Mouse (Mus musculus): ENCODE data around the gene Sgce. TPM values are rescaled to one million over a fixed set of nuclear protein-coding genes. Genes with fewer than 3 reads are reported as not detected.

Gene Sgce
- polyA plus RNA-seq, 1 experiment from 2014 or later = 59.3 TPM

DNA sequence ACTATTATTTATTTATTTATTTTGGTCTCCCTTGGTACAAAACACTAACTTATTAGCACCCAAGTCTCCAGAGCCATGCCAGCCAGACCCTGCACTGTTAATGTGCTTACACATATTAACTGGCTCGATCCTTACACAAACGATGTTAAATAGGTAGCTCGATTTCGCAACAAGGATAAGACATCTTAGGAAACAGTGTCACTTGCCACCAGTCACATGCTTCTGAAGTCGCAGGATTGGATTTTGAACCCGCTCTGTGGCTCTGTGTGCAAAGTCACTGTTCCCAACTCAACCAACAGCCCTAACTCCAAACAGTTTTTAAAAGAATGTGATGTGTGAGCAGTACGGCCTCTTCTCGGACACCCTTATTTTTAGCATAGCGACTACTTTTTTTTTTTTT is 10.6 kb downstream of the Sgce start:
- Histone ChIP-seq H3K36me3 (ENCODE audit: control insufficient read depth, insufficient read depth, low read length) (no peaks in the 10 kb centered on the region), H3K9ac (ENCODE audit: low read length) (no peak overlapping the region), H3K4me1 (replicated peaks; ENCODE audit: control insufficient read depth, insufficient read depth, low read length) (peaks cover 24% of the 10 kb centered on the region; the same call in 1 of the 2 replicates), H3K4me3 (ENCODE audit: low read depth, low read length) (no peak overlapping the region), H3K4me2 (ENCODE audit: low read depth, low read length, severe bottlenecking) (no peak overlapping the region), H3K9me3 (ENCODE audit: control insufficient read depth, low read length) (no peaks in the 10 kb centered on the region), H3K27ac (ENCODE audit: low read depth, low read length) (no peak overlapping the region), H3K27me3 (ENCODE audit: control insufficient read depth, insufficient read depth, low read length) (no peaks in the 10 kb centered on the region)
- WGBS = 84% methylated on average over 9 of the region's 9 CpGs
- DNase-seq (ENCODE audit: low spot score) = no peak
- no peak for ATAC-seq (replicated peaks; ENCODE audit: low FRiP score)

DNA sequence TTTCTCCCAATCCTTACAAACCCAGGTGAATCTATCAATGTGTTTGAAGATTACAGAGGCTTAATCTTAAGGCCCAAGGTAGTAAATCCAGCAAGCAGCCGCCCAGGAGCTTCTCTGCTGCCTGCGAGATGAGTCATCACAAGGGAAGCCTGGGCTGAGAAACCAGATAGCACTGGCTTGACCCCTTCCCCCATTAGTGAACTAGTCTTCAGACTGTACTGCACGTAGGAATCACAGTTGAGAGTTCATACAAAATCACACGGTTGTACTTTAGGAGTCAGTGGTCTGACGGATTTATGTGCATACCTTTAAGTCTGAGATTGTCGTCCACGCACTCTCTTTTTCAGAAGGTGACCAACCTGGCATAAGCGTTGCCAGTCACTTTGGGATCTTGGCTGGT is 13.8 kb downstream of the Sgce start:
- Histone ChIP-seq H3K4me2 (ENCODE audit: low read depth, low read length, severe bottlenecking) (no peak overlapping the region), H3K36me3 (ENCODE audit: control insufficient read depth, insufficient read depth, low read length) (no peaks in the 10 kb centered on the region), H3K4me1 (replicated peaks; ENCODE audit: control insufficient read depth, insufficient read depth, low read length) (peaks cover 11% of the 10 kb centered on the region; the same call in 1 of the 2 replicates), H3K4me3 (ENCODE audit: low read depth, low read length) (no peak overlapping the region), H3K9ac (ENCODE audit: low read length) (no peak overlapping the region), H3K9me3 (ENCODE audit: control insufficient read depth, low read length) (no peaks in the 10 kb centered on the region), H3K27me3 (ENCODE audit: control insufficient read depth, insufficient read depth, low read length) (no peaks in the 10 kb centered on the region), H3K27ac (ENCODE audit: low read depth, low read length) (no peak overlapping the region)
- no peak for ATAC-seq (replicated peaks; ENCODE audit: low FRiP score)
- 79% methylated on average over 8 of the region's 8 CpGs for WGBS
- DNase-seq (ENCODE audit: low spot score) = no peak

DNA sequence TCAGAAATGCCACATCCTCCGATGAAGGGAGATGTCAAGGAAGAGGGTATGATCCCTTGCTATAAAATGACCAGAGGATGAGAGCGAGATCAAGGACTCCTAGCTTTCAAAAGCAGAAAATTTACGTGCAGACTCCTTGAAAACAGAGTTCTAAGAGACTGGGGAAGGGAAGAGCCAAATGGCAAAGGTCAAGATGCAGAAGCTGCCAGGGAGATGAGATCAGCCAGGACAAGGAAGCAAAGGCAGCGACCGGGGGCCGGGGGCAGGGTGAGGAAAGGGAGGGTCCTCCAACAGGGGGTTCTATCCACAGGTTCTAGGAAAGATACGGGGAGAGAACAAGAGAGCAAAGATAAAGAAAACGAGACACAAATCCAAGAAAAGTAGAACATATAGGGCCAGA is 15.3 kb downstream of the Sgce start:
- no peaks in the 10 kb centered on the region for H3K36me3 ChIP-seq (ENCODE audit: control insufficient read depth, insufficient read depth, low read length)
- no peak overlapping the region for H3K9ac ChIP-seq (ENCODE audit: low read length)
- H3K27me3 ChIP-seq (ENCODE audit: control insufficient read depth, insufficient read depth, low read length) = no peaks in the 10 kb centered on the region
- 0 out of 2 replicates have a peak, but pooled peaks cover 2% of the 10 kb centered on the region for H3K4me1 ChIP-seq (replicated peaks; ENCODE audit: control insufficient read depth, insufficient read depth, low read length)
- DNase-seq (ENCODE audit: low spot score) (no peak), ATAC-seq (replicated peaks; ENCODE audit: low FRiP score) (no peak)
- 70% methylated on average over 8 of the region's 8 CpGs for WGBS
- H3K4me2 ChIP-seq (ENCODE audit: low read depth, low read length, severe bottlenecking) = no peak overlapping the region
- no peaks in the 10 kb centered on the region for H3K9me3 ChIP-seq (ENCODE audit: control insufficient read depth, low read length)
- no peak overlapping the region for H3K27ac ChIP-seq (ENCODE audit: low read depth, low read length)
- no peak overlapping the region for H3K4me3 ChIP-seq (ENCODE audit: low read depth, low read length)

DNA sequence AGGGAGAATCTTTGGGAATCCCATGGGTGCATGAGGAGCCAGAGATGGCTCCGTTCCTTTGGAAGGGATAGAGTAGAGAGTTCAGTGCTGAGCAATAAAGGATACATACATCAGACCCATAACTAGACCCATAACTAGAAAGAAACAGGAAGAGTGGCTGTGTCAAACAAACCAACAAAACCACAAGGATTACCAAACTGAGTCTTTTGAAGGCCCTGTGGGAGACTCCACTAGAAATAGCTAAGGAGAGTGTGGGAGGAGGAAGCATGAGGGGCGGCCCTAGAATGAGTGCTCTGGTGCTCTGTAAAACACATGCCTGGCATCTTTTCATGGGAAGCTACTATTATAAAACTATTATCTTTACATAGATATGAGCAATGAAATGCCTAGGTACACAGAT is 18.7 kb downstream of the Sgce start:
- H3K9ac ChIP-seq (ENCODE audit: low read length) = no peak overlapping the region
- ATAC-seq (replicated peaks; ENCODE audit: low FRiP score) (no peak), DNase-seq (ENCODE audit: low spot score) (no peak)
- H3K4me3 ChIP-seq (ENCODE audit: low read depth, low read length) = no peak overlapping the region
- H3K27me3 ChIP-seq (ENCODE audit: control insufficient read depth, insufficient read depth, low read length) = no peaks in the 10 kb centered on the region
- H3K4me2 ChIP-seq (ENCODE audit: low read depth, low read length, severe bottlenecking) = no peak overlapping the region
- no peaks in the 10 kb centered on the region for H3K9me3 ChIP-seq (ENCODE audit: control insufficient read depth, low read length)
- H3K4me1 ChIP-seq (replicated peaks; ENCODE audit: control insufficient read depth, insufficient read depth, low read length) = 0 out of 2 replicates have a peak, but pooled peaks cover 2% of the 10 kb centered on the region
- H3K36me3 ChIP-seq (ENCODE audit: control insufficient read depth, insufficient read depth, low read length) = no peaks in the 10 kb centered on the region
- WGBS = 93% methylated on average over 2 of the region's 2 CpGs
- no peak overlapping the region for H3K27ac ChIP-seq (ENCODE audit: low read depth, low read length)

DNA sequence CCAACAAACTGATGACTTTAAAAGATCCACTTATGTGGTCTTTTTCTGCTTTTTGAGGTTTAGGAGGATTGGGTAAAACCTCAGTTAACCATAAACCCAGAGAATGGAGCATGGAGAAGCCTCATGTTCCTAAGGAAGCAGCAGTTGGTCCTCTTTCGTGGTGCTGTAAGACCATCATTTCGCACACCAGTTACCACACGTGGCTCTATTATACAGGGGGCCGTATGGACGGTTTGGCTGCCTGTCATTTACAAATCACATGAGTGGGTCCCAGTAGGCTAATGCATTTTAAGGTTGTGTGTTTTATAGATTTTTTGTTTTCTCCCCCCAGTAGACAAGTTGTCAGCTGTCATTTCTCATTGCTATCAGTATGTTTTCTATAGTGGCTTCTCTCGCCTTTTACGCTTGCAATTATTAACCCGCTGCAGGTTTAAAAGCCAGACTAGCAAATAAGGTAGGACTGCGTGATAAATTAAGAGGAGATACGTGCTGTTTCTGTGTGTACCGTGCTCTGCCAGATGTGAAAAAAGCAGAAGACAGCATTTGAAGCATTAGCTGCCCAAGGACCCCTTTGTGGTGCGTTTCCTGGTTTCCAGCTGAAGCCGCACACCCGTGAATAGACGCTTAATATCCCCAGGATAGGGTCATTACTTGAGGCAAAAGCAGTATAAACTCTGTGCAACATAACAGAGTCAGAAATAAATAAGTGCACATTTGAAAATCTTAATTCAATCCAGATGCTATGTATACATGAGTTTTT is 22.8 kb downstream of the Sgce start:
- H3K4me1 ChIP-seq (replicated peaks; ENCODE audit: control insufficient read depth, insufficient read depth, low read length) = no peaks in the 10 kb centered on the region
- WGBS = 74% methylated on average over 15 of the region's 15 CpGs
- no peak for ATAC-seq (replicated peaks; ENCODE audit: low FRiP score)
- H3K9ac ChIP-seq (ENCODE audit: low read length) = no peak overlapping the region
- H3K36me3 ChIP-seq (ENCODE audit: control insufficient read depth, insufficient read depth, low read length) = no peaks in the 10 kb centered on the region
- H3K4me2 ChIP-seq (ENCODE audit: low read depth, low read length, severe bottlenecking) = no peak overlapping the region
- H3K27ac ChIP-seq (ENCODE audit: low read depth, low read length) = no peak overlapping the region
- DNase-seq (ENCODE audit: low spot score) = no peak
- H3K4me3 ChIP-seq (ENCODE audit: low read depth, low read length) = no peak overlapping the region
- no peaks in the 10 kb centered on the region for H3K27me3 ChIP-seq (ENCODE audit: control insufficient read depth, insufficient read depth, low read length)
- H3K9me3 ChIP-seq (ENCODE audit: control insufficient read depth, low read length) = no peaks in the 10 kb centered on the region

DNA sequence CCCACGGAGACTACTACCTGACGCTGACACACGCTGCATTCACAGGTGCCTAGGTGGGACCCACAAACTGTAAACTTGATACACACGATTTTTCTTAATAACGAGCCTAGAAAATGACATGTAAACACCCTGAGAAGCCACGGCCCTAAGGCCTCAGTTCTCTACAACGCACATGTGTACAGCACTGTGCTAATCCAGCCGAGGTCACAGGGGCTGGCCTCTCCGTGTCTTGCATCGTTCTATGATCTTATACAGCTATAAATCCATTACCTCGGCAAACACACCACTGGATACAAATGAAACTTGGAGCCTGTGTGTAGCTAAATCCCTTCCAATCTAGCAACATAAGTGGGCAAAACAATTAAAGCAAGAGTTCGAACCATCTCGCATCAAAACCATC is 24.3 kb downstream of the Sgce start:
- Histone ChIP-seq H3K36me3 (ENCODE audit: control insufficient read depth, insufficient read depth, low read length) (no peaks in the 10 kb centered on the region), H3K9ac (ENCODE audit: low read length) (no peak overlapping the region), H3K4me2 (ENCODE audit: low read depth, low read length, severe bottlenecking) (no peak overlapping the region), H3K4me3 (ENCODE audit: low read depth, low read length) (no peak overlapping the region), H3K27me3 (ENCODE audit: control insufficient read depth, insufficient read depth, low read length) (no peaks in the 10 kb centered on the region), H3K9me3 (ENCODE audit: control insufficient read depth, low read length) (no peaks in the 10 kb centered on the region), H3K27ac (ENCODE audit: low read depth, low read length) (no peak overlapping the region), H3K4me1 (replicated peaks; ENCODE audit: control insufficient read depth, insufficient read depth, low read length) (no peaks in the 10 kb centered on the region)
- no peak for ATAC-seq (replicated peaks; ENCODE audit: low FRiP score)
- 87% methylated on average over 13 of the region's 13 CpGs for WGBS
- DNase-seq (ENCODE audit: low spot score) = no peak

DNA sequence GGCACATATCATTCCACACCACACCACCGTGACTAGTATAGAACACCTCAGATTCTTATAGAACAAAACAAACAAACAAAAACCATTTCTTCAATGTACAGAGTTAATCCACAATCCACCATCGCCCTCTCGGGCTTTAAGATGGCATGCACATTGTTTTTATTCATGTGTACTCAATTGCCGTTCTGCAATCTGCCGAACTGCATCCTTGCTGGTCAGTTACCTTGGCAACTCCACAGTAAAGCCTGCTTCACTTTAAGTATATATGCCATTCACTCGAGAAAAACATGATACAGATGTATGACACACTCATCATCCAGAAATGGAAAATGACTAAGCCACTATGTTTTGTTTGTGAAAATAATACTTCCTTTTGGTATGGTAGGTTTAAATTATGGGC is 24.9 kb downstream of the Sgce start:
- Histone ChIP-seq H3K4me3 (ENCODE audit: low read depth, low read length) (no peak overlapping the region), H3K9me3 (ENCODE audit: control insufficient read depth, low read length) (no peaks in the 10 kb centered on the region), H3K9ac (ENCODE audit: low read length) (no peak overlapping the region), H3K27me3 (ENCODE audit: control insufficient read depth, insufficient read depth, low read length) (no peaks in the 10 kb centered on the region), H3K27ac (ENCODE audit: low read depth, low read length) (no peak overlapping the region), H3K36me3 (ENCODE audit: control insufficient read depth, insufficient read depth, low read length) (no peaks in the 10 kb centered on the region), H3K4me2 (ENCODE audit: low read depth, low read length, severe bottlenecking) (no peak overlapping the region), H3K4me1 (replicated peaks; ENCODE audit: control insufficient read depth, insufficient read depth, low read length) (no peaks in the 10 kb centered on the region)
- WGBS = 57% methylated on average over 6 of the region's 6 CpGs
- DNase-seq (ENCODE audit: low spot score) (no peak), ATAC-seq (replicated peaks; ENCODE audit: low FRiP score) (no peak)

DNA sequence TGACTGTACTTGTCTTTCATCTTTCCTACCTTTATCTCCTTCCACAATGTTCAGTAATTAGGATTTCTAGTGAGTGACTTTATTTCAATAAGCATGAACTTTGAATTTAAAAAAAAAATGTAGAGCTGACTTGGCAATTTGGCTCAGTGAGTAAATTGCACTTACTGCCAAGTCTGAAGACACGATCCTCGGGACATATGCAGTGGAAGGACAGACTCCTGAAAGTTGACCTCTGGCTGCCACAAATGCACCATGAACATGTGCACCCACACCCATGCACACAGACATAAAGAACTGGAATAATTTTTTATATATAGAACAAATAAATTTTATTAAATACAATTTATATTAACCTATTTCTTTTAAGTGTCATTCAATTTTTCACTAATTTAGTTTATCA is 29.7 kb downstream of the Sgce start:
- no peak for ATAC-seq (replicated peaks; ENCODE audit: low FRiP score)
- no peak overlapping the region for H3K27ac ChIP-seq (ENCODE audit: low read depth, low read length)
- DNase-seq (ENCODE audit: low spot score) = no peak
- H3K4me3 ChIP-seq (ENCODE audit: low read depth, low read length) = no peak overlapping the region
- no peaks in the 10 kb centered on the region for H3K36me3 ChIP-seq (ENCODE audit: control insufficient read depth, insufficient read depth, low read length)
- H3K9ac ChIP-seq (ENCODE audit: low read length) = no peak overlapping the region
- WGBS = 89% methylated on average over 2 of the region's 2 CpGs
- H3K9me3 ChIP-seq (ENCODE audit: control insufficient read depth, low read length) = no peaks in the 10 kb centered on the region
- no peak overlapping the region for H3K4me2 ChIP-seq (ENCODE audit: low read depth, low read length, severe bottlenecking)
- no peaks in the 10 kb centered on the region for H3K27me3 ChIP-seq (ENCODE audit: control insufficient read depth, insufficient read depth, low read length)
- no peaks in the 10 kb centered on the region for H3K4me1 ChIP-seq (replicated peaks; ENCODE audit: control insufficient read depth, insufficient read depth, low read length)

DNA sequence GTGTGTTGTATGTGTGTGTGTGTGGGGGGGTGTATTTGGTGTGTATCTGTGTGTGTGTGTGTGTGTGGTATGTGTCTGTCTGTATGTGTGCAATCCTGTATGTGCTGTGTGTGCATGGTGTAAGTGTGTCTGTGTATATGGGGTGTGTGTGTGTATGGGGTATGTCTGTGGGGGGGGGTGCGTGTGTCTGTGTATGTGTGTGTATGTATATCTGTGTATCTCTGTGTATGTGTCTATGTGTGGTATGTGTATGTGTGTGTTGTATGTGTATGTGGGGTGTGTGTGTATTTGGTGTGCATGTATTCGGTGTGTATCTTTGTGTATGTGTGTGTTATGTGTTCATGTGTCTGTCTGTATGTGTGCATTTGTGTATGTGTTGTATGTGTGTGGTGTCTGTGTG is 30.8 kb downstream of the Sgce start:
- Histone ChIP-seq H3K4me1 (replicated peaks; ENCODE audit: control insufficient read depth, insufficient read depth, low read length) (no peaks in the 10 kb centered on the region), H3K27ac (ENCODE audit: low read depth, low read length) (no peak overlapping the region), H3K27me3 (ENCODE audit: control insufficient read depth, insufficient read depth, low read length) (no peaks in the 10 kb centered on the region), H3K9ac (ENCODE audit: low read length) (no peak overlapping the region), H3K4me2 (ENCODE audit: low read depth, low read length, severe bottlenecking) (no peak overlapping the region), H3K36me3 (ENCODE audit: control insufficient read depth, insufficient read depth, low read length) (no peaks in the 10 kb centered on the region), H3K9me3 (ENCODE audit: control insufficient read depth, low read length) (no peaks in the 10 kb centered on the region), H3K4me3 (ENCODE audit: low read depth, low read length) (no peak overlapping the region)
- WGBS = 93% methylated on average over 2 of the region's 2 CpGs
- DNase-seq (ENCODE audit: low spot score) (no peak), ATAC-seq (replicated peaks; ENCODE audit: low FRiP score) (no peak)
